Mouse (Mus musculus) central nervous system, embryonic 11.5 days (tissue): ENCODE measurements around the gene Plpp1. TPM values are rescaled to one million over a fixed set of nuclear protein-coding genes. Genes with fewer than 3 reads are reported as not detected.

Experiments used
- polyA plus RNA-seq: library from polyadenylated mRNA; depleted of rRNA; stranded (reverse); fragments of >200 nt; gene quantifications from 2 replicates; pipeline ENCODE4 v1.2.3, GENCODE M21; 2012; rRNA removed

The Plpp1 gene
- 10.7 and 18.3 TPM in 2 replicates for polyA plus RNA-seq

DNA sequence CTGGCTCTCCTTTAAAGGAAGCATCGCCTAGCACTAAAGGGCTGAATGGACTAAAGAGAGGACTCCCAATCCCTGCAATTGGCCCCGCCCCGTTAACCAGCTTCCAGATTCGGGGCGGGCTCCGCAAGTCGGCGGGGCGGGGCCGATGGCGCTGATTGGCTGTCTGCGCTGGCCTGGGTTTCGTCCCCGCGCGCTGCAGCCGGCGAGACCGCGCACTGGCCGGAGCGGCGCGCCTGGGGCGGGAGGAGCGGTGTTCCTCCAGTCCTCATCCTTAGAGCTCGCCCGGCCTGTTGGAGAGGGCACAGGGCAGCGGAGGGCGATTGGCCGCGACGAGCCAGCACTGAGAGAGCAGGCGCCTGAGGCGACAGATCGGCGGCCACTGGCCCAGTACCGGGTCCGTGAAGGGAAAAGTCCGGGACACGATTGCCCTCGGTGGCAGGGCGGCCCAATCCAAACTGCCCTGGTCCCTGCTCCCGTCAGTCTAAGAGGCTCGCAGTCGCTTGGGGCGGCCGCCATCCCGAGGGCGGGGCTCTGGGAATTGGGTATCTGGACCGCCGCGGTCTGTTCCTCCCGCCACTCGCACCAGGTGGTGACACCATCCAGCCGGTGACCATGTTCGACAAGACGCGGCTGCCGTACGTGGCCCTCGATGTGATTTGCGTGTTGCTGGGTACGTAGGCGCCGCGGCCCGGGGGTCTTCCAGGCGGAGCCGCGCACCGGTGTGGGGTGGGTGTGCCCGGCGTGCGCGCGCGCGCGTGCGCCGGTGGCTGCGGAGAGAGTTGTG lies at the start of gene Plpp1:
Gene Plpp1 (plus strand): TSS at position 196 of the 784 bp plus-strand sequence.

Other genes with a start within 250 kb of the Plpp1 start
- gene Il31ra, start 206.4 kb upstream of the Plpp1 start, polyA plus RNA-seq = 0.06 and 0.07 TPM in 2 replicates
- 0.86 and 0.94 TPM in 2 replicates for gene Ddx4, start 148.3 kb upstream of the Plpp1 start, polyA plus RNA-seq
- gene Slc38a9, start 140.0 kb upstream of the Plpp1 start, polyA plus RNA-seq = 18.1 and 19.1 TPM in 2 replicates
- gene Mtrex, start 126.6 kb downstream of the Plpp1 start, polyA plus RNA-seq = 80.2 and 82.8 TPM in 2 replicates
- gene Dhx29, start 126.7 kb downstream of the Plpp1 start, polyA plus RNA-seq = 17.5 and 25.6 TPM in 2 replicates
- gene Ccno, start 187.0 kb downstream of the Plpp1 start, polyA plus RNA-seq = 2.4 and 5.5 TPM in 2 replicates
- 0.93 and 2.2 TPM in 2 replicates for gene Mcidas, start 193.1 kb downstream of the Plpp1 start, polyA plus RNA-seq
- gene Cdc20b, start 234.3 kb downstream of the Plpp1 start, polyA plus RNA-seq = 0.58 and 1.5 TPM in 2 replicates
- 75.5 and 79.6 TPM in 2 replicates for gene Gpx8, start 245.6 kb downstream of the Plpp1 start, polyA plus RNA-seq